Mouse (Mus musculus): ENCODE results near the gene Gm3055. TPM values are rescaled to one million over a fixed set of nuclear protein-coding genes. Genes with fewer than 3 reads are reported as not detected.
A peak's percentile ranks its signal among the peaks of the same experiment; 100 is the strongest.
"Not testable (repeated sequence)": the region's sequence is repeated elsewhere in the genome, so short reads cannot be mapped to it uniquely, and the experiment has no call there.

Gene Gm3055
- polyA plus RNA-seq (2014; fragmentation: Nextera tagmentation; extraction: Ambion mirVana), result 25.5 and 27.7 TPM in 2 replicates

DNA sequence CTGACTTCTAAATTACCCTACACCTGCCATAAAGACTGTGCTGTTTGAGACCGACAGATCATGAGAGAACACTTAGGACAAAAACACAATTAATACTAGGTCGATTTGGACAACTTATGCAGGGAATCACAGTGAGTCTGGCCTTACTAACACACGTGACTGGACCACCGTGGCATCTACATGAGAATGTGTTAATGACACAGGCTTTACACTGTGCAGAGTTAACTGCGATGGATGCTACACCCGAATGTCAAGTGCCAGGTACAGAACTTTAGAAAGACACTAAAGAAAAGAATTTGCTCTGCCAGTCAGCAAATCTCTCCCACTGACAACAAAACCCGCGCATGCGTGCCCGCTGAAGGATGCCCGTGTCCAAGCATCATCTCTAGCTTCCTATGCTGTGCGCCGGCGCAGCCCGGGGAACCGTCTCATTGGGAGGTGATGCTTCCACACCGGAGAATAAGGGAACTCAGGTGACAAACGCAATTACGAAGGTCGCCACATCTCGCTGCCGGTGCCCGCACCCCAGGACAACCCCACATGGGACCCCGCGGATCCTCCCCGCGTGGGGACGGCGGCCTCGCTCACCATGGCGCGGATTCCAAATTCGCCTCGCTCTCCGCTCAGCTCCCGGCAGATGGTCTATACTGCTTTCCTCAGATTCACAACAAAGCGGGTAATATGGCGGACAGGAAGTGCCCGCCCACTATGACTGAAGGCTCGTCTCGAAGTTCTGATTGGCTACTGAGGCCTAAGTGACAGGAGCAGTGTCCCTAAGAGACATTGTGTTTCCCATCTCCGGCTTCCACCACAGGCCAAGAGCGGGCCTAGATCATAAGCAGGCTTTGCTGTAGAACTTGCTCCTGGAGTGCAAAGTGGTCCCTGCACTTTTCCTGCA is at the start of gene Gm3055:
TSS of gene Gm3055 (minus strand) at position 656 of the 898 bp plus-strand sequence.
- not testable (repeated sequence) for DNase-seq; H3K9ac ChIP-seq (replicated peaks; ENCODE audit: low read length); H3K36me3 ChIP-seq (ENCODE audit: control insufficient read depth, insufficient read depth, low read length); H3K9me3 ChIP-seq (ENCODE audit: control insufficient read depth, low read length); H3K4me1 ChIP-seq (ENCODE audit: control insufficient read depth, insufficient read depth, low read length); H3K4me2 ChIP-seq (ENCODE audit: low read length); H3K4me3 ChIP-seq (replicated peaks; ENCODE audit: low read depth, low read length); H3K27me3 ChIP-seq (ENCODE audit: control insufficient read depth, insufficient read depth, low read length); H3K27ac ChIP-seq (replicated peaks; ENCODE audit: low read depth, low read length)
- peak; percentile 98 for ATAC-seq (ENCODE audit: low FRiP score, low TSS enrichment)
- WGBS, result no CpG with 5 or more reads among the region's 43 CpGs

DNA sequence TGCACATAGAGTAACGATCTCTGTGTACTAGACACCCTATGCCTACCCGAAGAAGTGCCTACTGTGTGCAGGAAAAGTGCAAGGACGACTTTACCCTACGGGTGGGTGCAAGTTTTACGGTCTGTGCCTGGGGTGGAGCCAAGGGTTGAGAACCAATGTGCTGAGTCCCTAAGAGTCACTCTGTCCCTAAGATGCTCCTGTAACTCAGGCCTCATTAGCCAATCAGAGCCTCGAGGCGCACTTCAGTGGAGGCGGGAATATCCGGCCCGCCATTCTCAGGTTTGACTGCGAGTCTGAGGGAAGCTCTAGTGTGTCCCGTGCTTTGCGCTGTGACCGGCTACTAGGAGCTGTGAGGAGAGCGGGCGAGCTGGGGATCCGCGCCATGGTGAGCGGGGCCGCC is 40.9 kb upstream of the Gm3055 start, which contains the start of gene Gm4767:
TSS of gene Gm4767 (plus strand) at position 288 of the 400 bp plus-strand sequence.
- H3K4me3 ChIP-seq (replicated peaks; ENCODE audit: low read depth, low read length); H3K36me3 ChIP-seq (ENCODE audit: control insufficient read depth, insufficient read depth, low read length); H3K4me1 ChIP-seq (ENCODE audit: control insufficient read depth, insufficient read depth, low read length); ATAC-seq (ENCODE audit: low FRiP score, low TSS enrichment); H3K9me3 ChIP-seq (ENCODE audit: control insufficient read depth, low read length); H3K27me3 ChIP-seq (ENCODE audit: control insufficient read depth, insufficient read depth, low read length); H3K27ac ChIP-seq (replicated peaks; ENCODE audit: low read depth, low read length); H3K4me2 ChIP-seq (ENCODE audit: low read length); H3K9ac ChIP-seq (replicated peaks; ENCODE audit: low read length): not testable (repeated sequence)
- 36% methylated on average over 10 of the region's 20 CpGs for WGBS
- DNase-seq, result peak; percentile 0

DNA sequence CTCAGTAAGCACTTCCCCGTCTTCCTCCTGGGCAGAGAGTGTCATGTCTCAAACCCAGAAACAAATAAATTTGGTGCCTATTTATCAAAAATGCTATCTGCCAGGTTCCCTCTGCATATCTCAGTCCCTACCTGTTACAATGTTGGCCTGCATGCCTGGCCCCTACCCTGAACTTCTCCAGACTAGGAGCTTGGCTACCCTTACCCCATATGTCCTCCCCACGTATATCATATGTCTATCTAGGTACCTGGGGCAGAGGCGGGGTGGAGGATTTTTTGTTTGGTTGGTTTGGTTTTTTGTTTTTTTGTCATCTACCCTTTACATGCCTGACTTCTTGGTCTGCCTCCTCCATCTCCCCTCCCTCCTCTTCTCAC is 430 bp upstream of the Gm3055 start:
- ATAC-seq (ENCODE audit: low FRiP score, low TSS enrichment), result peak; percentile 44; the same call in 1 of the 2 replicates
- not testable (repeated sequence) for H3K4me3 ChIP-seq (replicated peaks; ENCODE audit: low read depth, low read length); H3K27me3 ChIP-seq (ENCODE audit: control insufficient read depth, insufficient read depth, low read length); H3K9me3 ChIP-seq (ENCODE audit: control insufficient read depth, low read length); DNase-seq; H3K4me2 ChIP-seq (ENCODE audit: low read length); H3K4me1 ChIP-seq (ENCODE audit: control insufficient read depth, insufficient read depth, low read length); H3K27ac ChIP-seq (replicated peaks; ENCODE audit: low read depth, low read length); H3K36me3 ChIP-seq (ENCODE audit: control insufficient read depth, insufficient read depth, low read length); H3K9ac ChIP-seq (replicated peaks; ENCODE audit: low read length)
- no CpG with 5 or more reads among the region's 3 CpGs for WGBS

DNA sequence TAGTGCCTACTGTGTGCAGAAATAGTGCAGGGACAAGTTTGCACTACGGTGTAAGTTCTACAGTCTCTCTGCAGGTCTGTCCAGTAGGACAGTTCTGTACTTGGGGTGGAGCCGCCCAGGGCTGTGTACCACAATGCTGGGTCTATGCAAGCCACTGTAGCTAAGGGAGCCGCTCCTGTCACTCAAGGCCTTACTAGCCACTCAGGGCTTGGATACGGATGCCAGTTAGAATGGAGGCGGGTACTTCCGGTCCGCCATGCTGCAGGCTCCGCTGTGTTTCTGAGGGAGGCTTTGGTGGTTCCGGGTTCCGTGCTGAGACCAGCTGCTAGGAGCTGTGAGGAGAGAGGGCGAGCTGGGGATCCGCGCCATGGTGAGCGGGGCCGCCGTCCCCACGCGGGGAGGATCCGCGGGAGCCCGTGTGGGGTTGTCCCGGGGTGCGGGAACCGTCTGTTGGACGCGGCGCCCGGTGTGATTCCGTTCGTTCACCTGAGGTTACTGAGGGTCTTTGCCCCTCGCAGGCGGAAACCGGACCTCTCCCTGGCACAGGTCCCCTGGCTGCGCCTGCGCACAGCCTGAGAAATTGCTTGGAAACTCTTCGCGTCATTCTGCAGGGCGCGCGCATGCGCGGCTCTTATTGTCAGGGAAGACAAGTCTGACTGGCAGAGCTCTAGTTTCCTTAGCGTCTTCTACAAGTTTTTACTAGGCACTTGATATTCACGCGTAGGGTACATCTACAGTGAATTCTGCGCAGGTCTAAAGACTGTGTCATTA is 66.2 kb downstream of the Gm3055 start, which contains the start of gene Zfp433:
TSS of gene Zfp433 (plus strand) at position 295 of the 771 bp plus-strand sequence.
- not testable (repeated sequence) for H3K36me3 ChIP-seq (ENCODE audit: control insufficient read depth, insufficient read depth, low read length); H3K4me3 ChIP-seq (replicated peaks; ENCODE audit: low read depth, low read length); H3K9me3 ChIP-seq (ENCODE audit: control insufficient read depth, low read length); H3K4me1 ChIP-seq (ENCODE audit: control insufficient read depth, insufficient read depth, low read length); DNase-seq; H3K9ac ChIP-seq (replicated peaks; ENCODE audit: low read length); H3K27me3 ChIP-seq (ENCODE audit: control insufficient read depth, insufficient read depth, low read length); H3K4me2 ChIP-seq (ENCODE audit: low read length); H3K27ac ChIP-seq (replicated peaks; ENCODE audit: low read depth, low read length)
- no CpG with 5 or more reads among the region's 46 CpGs for WGBS
- peak; percentile 100 for ATAC-seq (ENCODE audit: low FRiP score, low TSS enrichment)

Other genes with a start within 250 kb of the Gm3055 start
- 0.69 and 0.88 TPM in 2 replicates for gene Gna15, start 246.9 kb downstream of the Gm3055 start, polyA plus RNA-seq (2014; fragmentation: Nextera tagmentation; extraction: Ambion mirVana)
- gene Gna11, start 226.0 kb downstream of the Gm3055 start, polyA plus RNA-seq (2014; fragmentation: Nextera tagmentation; extraction: Ambion mirVana), result 86.7 and 102 TPM in 2 replicates
- 485 and 707 TPM in 2 replicates for gene Aes, start 211.7 kb downstream of the Gm3055 start, polyA plus RNA-seq (2014; fragmentation: Nextera tagmentation; extraction: Ambion mirVana)
- 20.4 and 25.7 TPM in 2 replicates for gene Tle2, start 196.6 kb downstream of the Gm3055 start, polyA plus RNA-seq (2014; fragmentation: Nextera tagmentation; extraction: Ambion mirVana)
- gene Tle6, start 170.1 kb downstream of the Gm3055 start, polyA plus RNA-seq (2014; fragmentation: Nextera tagmentation; extraction: Ambion mirVana), result 3.2 and 3.5 TPM in 2 replicates
- 0.74 and 1.1 TPM in 2 replicates for gene BC025920, start 164.9 kb downstream of the Gm3055 start, polyA plus RNA-seq (2014; fragmentation: Nextera tagmentation; extraction: Ambion mirVana)
- gene Sirt6, start 143.4 kb downstream of the Gm3055 start, polyA plus RNA-seq (2014; fragmentation: Nextera tagmentation; extraction: Ambion mirVana), result 47.7 and 58.1 TPM in 2 replicates
- 8.9 and 16.8 TPM in 2 replicates for gene Ankrd24, start 142.6 kb downstream of the Gm3055 start, polyA plus RNA-seq (2014; fragmentation: Nextera tagmentation; extraction: Ambion mirVana)
- 7.8 and 8.2 TPM in 2 replicates for gene Gm10778, start 122.1 kb downstream of the Gm3055 start, polyA plus RNA-seq (2014; fragmentation: Nextera tagmentation; extraction: Ambion mirVana)
- gene Zfp433, start 66.3 kb downstream of the Gm3055 start, polyA plus RNA-seq (2014; fragmentation: Nextera tagmentation; extraction: Ambion mirVana), result 18.6 and 22.2 TPM in 2 replicates
- 4.3 TPM in 2 replicates for gene Gm4767, start 41.0 kb upstream of the Gm3055 start, polyA plus RNA-seq (2014; fragmentation: Nextera tagmentation; extraction: Ambion mirVana)
- 13.8 and 16.2 TPM in 2 replicates for gene Gm32687, start 92.8 kb upstream of the Gm3055 start, polyA plus RNA-seq (2014; fragmentation: Nextera tagmentation; extraction: Ambion mirVana)
- gene Zfp781, start 159.3 kb upstream of the Gm3055 start, polyA plus RNA-seq (2014; fragmentation: Nextera tagmentation; extraction: Ambion mirVana), result 11.0 TPM in 2 replicates

Measured in midbrain, embryonic 14.5 days (tissue).